Mouse (Mus musculus) A20 (cell line): ENCODE results near the gene Gm14322.
"Not testable (repeated sequence)": the region's sequence is repeated elsewhere in the genome, so short reads cannot be mapped to it uniquely, and the experiment has no call there.

ENCODE experiments used
- DNase-seq: peaks from one replicate; pipeline ENCODE4 v3.0.0-alpha.2; 2011; ENCODE audit warnings: low read depth, low spot score

The Gm14322 gene

DNA sequence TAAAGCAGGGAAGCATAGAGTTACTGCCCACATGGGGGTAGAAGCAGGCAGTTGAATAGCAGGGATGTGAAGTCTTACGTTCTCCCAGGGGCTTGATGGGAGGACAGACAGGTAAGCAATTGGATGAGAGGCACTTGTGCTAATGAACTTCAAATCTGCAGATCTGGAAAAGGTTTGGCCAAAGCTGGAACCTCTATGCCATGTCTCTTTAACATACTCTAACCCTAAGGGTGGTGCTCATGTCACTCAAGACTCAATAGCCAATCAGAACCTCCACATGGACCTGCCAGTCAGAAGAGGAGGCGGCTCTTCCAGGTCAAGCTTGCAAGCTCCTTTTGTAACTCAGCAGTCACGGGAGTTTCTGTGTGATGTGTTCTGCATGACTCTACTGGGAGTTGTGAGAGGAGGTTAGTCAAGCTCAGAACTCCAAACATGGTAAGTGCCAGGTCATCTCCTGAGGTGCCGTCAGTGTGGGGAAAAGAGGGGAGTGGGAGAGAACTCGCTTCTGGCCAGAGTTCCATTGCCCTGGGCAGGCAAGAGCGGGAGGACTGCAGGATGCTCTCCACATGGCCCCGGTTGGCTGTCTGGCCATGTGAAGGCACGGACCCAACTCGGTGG is at the start of gene Gm14322:
Gene Gm14322, plus strand, starts transcription at position 348 of the 618 bp plus-strand sequence.
- not testable (repeated sequence) for DNase-seq

DNA sequence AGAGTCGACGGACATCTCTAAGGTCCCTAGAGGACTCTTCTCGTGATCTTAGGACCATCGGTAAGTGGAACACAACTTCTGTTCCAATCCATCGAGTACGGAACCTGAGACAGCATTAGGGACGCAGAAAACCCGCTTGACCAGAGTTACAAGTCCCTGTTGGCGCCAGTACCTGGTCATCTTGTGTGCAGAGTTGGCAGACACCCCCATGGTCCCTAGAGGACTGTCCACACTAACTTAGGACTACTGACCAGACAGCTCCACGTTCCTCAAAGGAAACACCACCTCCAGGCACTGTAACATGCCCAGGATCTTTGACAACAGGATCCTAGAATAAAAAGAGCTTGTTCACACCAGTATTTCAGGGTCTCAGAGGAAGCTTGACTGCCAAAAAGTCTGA is 17.6 kb upstream of the Gm14322 start:
- DNase-seq, result not testable (repeated sequence)

DNA sequence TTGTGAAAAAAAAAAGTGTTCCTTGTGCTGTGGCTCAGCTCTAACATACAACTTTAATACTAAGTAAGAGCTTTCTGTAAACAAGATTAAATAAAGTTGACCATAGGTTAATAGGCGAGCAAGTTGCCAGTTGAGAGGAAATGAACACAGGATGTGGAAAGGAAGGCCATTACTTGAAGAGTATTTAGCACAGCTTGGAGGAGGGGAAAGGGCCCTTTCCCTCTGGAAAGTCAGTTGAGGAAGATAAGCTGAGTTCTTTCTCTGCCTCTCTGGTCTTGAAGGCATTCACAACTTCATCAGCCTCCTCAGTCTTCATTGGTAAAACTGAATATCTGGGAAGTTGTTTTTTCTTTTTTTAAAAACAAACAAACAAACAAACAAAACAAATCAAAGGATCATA is 28.3 kb downstream of the Gm14322 start:
- not testable (repeated sequence) for DNase-seq

DNA sequence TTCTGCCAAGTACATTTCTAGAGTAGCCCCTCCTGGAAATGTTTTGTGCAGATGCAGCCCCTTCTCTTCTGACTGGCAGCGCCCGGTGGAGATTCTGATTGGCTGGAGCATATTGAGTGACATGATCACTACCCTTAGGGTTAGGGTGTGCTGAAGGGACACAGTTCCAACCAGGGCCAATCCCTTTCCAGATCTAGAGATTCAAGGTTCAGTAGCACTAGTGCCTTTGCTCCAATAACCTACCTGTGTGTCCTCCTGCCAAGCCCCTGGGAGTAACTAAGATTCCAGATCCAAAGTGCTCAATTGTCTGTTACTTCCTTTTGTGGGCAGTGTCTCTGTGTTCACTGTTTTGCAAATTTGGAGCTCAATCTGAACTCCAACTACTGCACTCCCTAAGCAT is 47.1 kb downstream of the Gm14322 start:
- not testable (repeated sequence) for DNase-seq
